Mouse (Mus musculus): ENCODE results near the gene Cldn14. TPM values are rescaled to one million over a fixed set of nuclear protein-coding genes. Genes with fewer than 3 reads are reported as not detected.

Cldn14 gene
- total RNA-seq, 2 experiments from 2014 or later, result not detected

DNA sequence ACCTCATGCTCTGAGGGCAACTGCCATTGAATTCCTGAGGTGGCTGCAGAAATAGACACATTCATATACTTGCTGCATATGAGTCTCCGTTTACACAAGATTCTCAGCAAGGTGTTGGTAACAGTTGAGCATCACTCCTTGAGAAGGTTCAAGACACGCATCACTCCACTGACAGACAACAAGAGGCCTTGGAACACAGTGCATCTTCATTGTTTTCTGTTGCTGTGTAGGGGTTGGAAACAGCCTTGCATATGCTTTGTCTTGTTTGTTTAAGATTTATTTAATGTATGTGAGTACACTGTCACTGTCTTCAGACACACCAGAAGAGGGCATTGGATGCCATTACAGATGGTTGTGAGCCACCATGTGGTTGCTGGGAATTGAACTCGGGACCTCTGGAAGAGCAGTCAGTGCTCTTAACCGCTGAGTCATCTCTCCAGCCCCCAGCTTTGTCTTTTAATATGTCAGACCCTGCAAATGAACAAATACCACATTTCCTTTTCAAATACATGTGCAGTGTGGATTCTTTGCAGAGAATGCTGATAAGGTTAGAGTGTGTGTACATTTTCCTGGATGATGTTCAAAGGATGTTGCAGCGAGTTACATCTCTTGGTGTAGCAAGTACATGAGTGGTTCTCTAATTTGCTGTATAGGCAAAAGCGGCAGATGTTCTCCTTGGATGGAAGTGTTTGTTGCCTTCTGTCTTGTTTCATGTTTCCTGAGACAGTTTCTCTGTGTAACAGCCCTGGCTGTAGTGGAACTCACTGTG lies 130.8 kb downstream of the Cldn14 start:
- intact Hi-C loops (cut with DNase I), result no loop called here
- no peak for DNase-seq

DNA sequence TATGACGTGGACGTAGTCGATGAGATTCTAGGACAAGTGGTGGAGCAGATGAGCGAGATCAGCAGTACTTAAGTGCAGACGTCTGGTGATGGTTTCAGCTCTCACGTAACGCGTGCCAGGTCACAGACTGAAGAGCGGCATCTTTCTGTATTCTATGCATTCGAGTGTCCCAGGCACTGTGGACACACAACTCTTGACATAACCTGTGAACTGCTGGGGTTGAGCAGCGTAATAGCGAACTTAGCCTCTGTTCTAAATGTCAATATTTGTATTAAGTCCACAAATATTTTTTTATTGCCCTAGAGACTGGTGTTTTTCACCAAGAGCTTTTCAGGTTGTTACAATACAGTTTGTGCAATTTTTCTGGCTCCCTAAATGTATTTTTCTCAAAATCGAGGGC lies 133.8 kb downstream of the Cldn14 start:
- DNase-seq, result no peak
- intact Hi-C loops (cut with DNase I), result no loop called here

Other genes starting within 250 kb of the Cldn14 start
- 10 to 100 TPM; 18.6 to 19.1 TPM for gene Morc3, start 176.7 kb downstream of the Cldn14 start, total RNA-seq (2021)
- 1 to 10 TPM; 2.8 TPM for gene Chaf1b, start 124.9 kb downstream of the Cldn14 start, total RNA-seq (2021)
- under 1 TPM in 1 of 2 experiments, not detected in 1; 0.05 TPM for gene Sim2, start 76.1 kb upstream of the Cldn14 start, total RNA-seq (2021)